Mouse (Mus musculus) neural tube, embryonic 11.5 days (tissue): Measurements from ENCODE around the gene Olfr574. TPM values are rescaled to one million over a fixed set of nuclear protein-coding genes. Genes with fewer than 3 reads are reported as not detected.

ENCODE experiments used
- ATAC-seq: fragments of 200-750 bp; cut with Nextera tagmentation; 2 replicates; pipeline ENCODE4 v1.8.0; 2017; ENCODE audit warnings: moderate number of reproducible peaks, mild to moderate bottlenecking, moderate TSS enrichment, moderate library complexity; ENCODE audit not compliant: insufficient read depth, low FRiP score, low TSS enrichment
- DNase-seq: peaks from one replicate; pipeline ENCODE4 v3.0.0-alpha.2; 2015; ENCODE audit warnings: low spot score
- H3K27ac ChIP-seq: fragments of 300-500 bp; sonication (generic); 2 replicates; pipeline ENCODE4 v1.5.1; 2014; ENCODE audit warnings: low read depth, mild to moderate bottlenecking, low read length
- H3K27me3 ChIP-seq: fragments of 300-500 bp; sonication (generic); 2 replicates; pipeline ENCODE4 v1.6.1; 2014; ENCODE audit warnings: mild to moderate bottlenecking, low read length, mixed read lengths; ENCODE audit not compliant: control insufficient read depth, insufficient read depth
- H3K36me3 ChIP-seq: fragments of 300-500 bp; sonication (generic); 2 replicates; pipeline ENCODE4 v1.6.1; 2014; ENCODE audit warnings: mild to moderate bottlenecking, low read length, moderate library complexity, mixed read lengths; ENCODE audit not compliant: control insufficient read depth, insufficient read depth
- H3K4me1 ChIP-seq: fragments of 300-500 bp; sonication (generic); 2 replicates; pipeline ENCODE4 v1.6.1; 2014; ENCODE audit warnings: low read length, mixed read lengths; ENCODE audit not compliant: control insufficient read depth, insufficient read depth
- H3K4me2 ChIP-seq: fragments of 300-500 bp; sonication (generic); 2 replicates; pipeline ENCODE4 v1.6.1; 2014; ENCODE audit warnings: low read depth, mild to moderate bottlenecking, moderate library complexity
- H3K4me3 ChIP-seq: fragments of 300-500 bp; sonication (generic); 2 replicates; pipeline ENCODE4 v1.5.1; 2014; ENCODE audit warnings: low read depth, low read length
- H3K9ac ChIP-seq: fragments of 300-500 bp; sonication (generic); 2 replicates; pipeline ENCODE4 v1.6.1; 2014; ENCODE audit warnings: mild to moderate bottlenecking, low read length
- H3K9me3 ChIP-seq: fragments of 300-500 bp; sonication (generic); 2 replicates; pipeline ENCODE4 v1.6.1; 2016; ENCODE audit warnings: low read length; ENCODE audit not compliant: control insufficient read depth
- WGBS: fragments of 180-500 bp; shearing (Covaris S2); extraction: QIAGEN DNeasy Blood & Tissue Kit; methylation state at CpG from one replicate; pipeline ENCODE4 v1.1.7; 2014; 5-methylcytosine and 5-hydroxymethylcytosine counted together
- polyA plus RNA-seq: library from polyadenylated mRNA; unstranded; fragments of >200 nt; fragmentation: Nextera tagmentation; extraction: Ambion mirVana; gene quantifications from 2 replicates; pipeline ENCODE4 v1.2.1, GENCODE M21; 2014

The Olfr574 gene
- polyA plus RNA-seq, 1 experiment from 2014 or later, result not detected

DNA sequence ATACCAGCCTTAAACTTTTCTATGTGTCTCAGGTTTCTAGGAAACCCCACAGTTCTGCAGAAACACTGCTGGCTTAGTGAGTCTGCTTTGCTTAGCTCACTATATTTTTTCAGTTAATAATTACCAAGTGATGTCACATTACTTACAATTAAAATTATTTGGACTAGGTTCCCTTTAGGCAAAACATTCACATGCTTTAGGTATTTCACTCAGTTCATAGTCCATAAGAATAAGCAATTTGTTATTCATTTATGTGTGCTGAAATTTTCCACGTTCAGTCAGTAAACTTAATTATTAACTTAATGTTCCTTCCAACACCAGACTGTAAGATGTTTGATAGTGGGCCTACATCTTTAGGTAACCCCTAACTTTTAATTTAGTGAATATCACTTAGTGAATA lies 2.5 kb downstream of the Olfr574 start:
- Histone ChIP-seq H3K36me3 (no peaks in the 10 kb centered on the region), H3K4me2 (no peak overlapping the region), H3K4me1 (no peaks in the 10 kb centered on the region), H3K9me3 (no peaks in the 10 kb centered on the region), H3K9ac (no peak overlapping the region), H3K4me3 (no peak overlapping the region), H3K27ac (no peak overlapping the region), H3K27me3 (no peaks in the 10 kb centered on the region)
- no peak for ATAC-seq
- 68% methylated on average over 1 of the region's 1 CpGs for WGBS
- DNase-seq, result no peak

DNA sequence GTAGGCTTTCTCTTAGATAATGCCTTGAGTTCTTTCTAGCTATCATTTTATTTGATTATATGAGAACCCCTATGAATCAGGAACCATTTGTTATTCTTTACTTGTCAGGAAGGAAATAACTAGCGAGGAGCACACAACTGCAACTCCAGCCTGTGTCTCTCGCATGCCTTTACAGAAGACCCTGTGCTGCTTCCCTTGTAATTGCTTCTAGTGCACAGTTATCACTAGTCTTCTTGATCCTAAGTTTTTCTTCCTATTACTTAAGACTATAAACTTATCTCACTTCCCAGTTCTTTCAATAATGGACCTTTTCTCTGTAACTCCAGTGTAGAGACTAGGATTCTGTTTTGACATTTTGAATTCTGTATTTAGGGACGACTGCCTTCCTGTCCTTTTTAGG lies 9.9 kb downstream of the Olfr574 start:
- H3K9ac ChIP-seq, result no peak overlapping the region

DNA sequence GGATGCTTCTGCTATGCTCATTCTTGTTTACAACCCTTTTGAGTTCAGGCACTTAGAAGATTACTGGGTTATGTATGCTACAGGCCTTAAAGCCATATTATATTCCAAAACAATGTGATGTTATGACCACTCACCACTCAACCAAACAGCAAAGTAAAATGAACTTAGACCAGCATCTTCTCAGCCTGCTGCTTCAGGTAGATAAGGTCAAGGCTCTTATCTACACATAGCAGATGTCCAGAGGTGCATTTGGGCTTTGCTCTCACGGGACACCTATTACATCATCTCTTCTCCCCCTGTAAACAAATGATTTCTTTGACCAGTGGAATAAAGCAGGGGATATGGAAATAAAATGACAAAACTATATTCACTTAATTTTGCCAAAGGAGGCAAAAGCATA lies 10.3 kb downstream of the Olfr574 start, which contains the start of gene Olfr575:
Gene Olfr575, minus strand, starts transcription at position 183 of the 400 bp plus-strand sequence.
- Histone ChIP-seq H3K36me3 (no peaks in the 10 kb centered on the region), H3K27ac (no peak within 1 kb of the TSS), H3K4me1 (no peaks in the 10 kb centered on the region), H3K9me3 (no peaks in the 10 kb centered on the region), H3K4me3 (no peak within 1 kb of the TSS), H3K27me3 (no peaks in the 10 kb centered on the region), H3K9ac (no peak within 1 kb of the TSS), H3K4me2 (no peak within 1 kb of the TSS)
- ATAC-seq (no peak), DNase-seq (no peak)
- 76% methylated on average over 1 of the region's 1 CpGs for WGBS

More for the DNA sequence above, 9.9 kb downstream of the Olfr574 start:
- Histone ChIP-seq H3K27ac (no peak overlapping the region), H3K9me3 (no peaks in the 10 kb centered on the region), H3K27me3 (no peaks in the 10 kb centered on the region), H3K36me3 (no peaks in the 10 kb centered on the region), H3K4me2 (no peak overlapping the region), H3K4me1 (no peaks in the 10 kb centered on the region), H3K4me3 (no peak overlapping the region)
- WGBS, result 81% methylated on average over 3 of the region's 3 CpGs
- ATAC-seq (no peak), DNase-seq (no peak)

DNA sequence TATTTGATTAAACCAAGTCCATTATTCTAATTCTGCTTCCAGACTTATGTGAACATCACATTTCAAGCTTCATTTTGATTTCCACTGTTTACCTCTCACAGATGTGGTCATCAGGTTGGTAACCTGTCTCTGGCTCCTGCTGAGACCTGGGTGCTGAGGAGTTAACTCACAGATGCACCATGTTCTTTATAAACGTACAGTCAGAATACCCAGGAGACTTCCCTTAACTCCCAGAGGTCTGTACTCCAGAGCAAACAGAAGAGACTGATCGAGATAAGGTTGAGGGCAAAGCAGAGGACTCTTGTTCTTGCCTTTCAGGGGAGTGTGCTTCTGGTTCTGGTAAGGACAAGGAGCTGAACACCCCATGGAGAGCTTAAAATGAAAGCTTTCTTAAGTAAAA lies 14.1 kb downstream of the Olfr574 start, which contains the start of gene Olfr576:
Gene Olfr576, plus strand, starts transcription at position 301 of the 400 bp plus-strand sequence.
- Histone ChIP-seq H3K27me3 (no peaks in the 10 kb centered on the region), H3K36me3 (no peaks in the 10 kb centered on the region), H3K4me2 (no peak within 1 kb of the TSS), H3K9ac (no peak within 1 kb of the TSS), H3K4me1 (no peaks in the 10 kb centered on the region), H3K27ac (no peak within 1 kb of the TSS), H3K9me3 (no peaks in the 10 kb centered on the region), H3K4me3 (no peak within 1 kb of the TSS)
- ATAC-seq, result no peak
- 49% methylated on average over 2 of the region's 2 CpGs for WGBS
- no peak for DNase-seq

DNA sequence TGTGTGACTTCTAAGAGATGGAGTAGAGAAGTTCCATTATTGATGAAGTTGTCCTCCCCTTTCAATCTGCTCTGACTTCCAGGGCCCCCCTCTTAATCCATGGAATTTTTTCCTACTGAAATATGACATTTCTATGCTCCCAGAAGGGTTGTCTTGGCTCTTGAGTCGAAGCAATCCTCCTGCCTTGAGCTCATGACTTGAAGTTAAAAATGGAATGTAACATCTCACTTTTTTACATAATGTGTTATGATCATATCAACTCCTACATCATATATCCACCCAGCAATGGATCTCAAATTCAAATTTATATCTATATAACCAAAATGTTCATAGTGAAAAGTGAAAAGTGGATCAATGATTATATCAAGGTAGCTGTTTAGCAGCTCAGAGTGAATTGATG lies 26.1 kb downstream of the Olfr574 start:
- DNase-seq (no peak), ATAC-seq (no peak)
- H3K27me3 ChIP-seq, result no peaks in the 10 kb centered on the region
- no peak overlapping the region for H3K4me2 ChIP-seq
- H3K36me3 ChIP-seq, result no peaks in the 10 kb centered on the region
- 47% methylated on average over 1 of the region's 1 CpGs for WGBS
- no peaks in the 10 kb centered on the region for H3K9me3 ChIP-seq
- H3K4me1 ChIP-seq, result no peaks in the 10 kb centered on the region
- H3K9ac ChIP-seq, result no peak overlapping the region
- no peak overlapping the region for H3K27ac ChIP-seq
- no peak overlapping the region for H3K4me3 ChIP-seq

DNA sequence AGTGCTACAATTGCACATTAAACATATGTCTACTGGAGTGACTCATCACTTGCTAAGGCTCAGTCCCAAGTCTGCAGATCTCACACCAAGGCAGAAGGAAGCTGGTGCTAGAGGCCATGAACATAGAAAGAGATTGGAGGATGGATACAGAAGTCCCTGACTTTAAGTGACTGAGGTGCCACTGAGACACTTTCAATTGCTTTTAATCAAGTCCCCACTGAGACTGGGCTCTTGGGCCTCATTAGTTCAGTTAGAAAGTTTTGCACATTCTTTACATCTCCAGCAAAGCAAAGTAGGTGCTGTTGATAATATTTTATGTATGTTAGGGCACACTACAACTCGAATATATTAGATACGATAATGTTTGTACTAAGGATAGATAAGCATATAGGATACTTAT lies 27.6 kb downstream of the Olfr574 start, which contains the start of gene Olfr577:
Gene Olfr577, minus strand, starts transcription at position 101 of the 400 bp plus-strand sequence.
- H3K4me1 ChIP-seq, result no peaks in the 10 kb centered on the region
- no peak for ATAC-seq
- H3K27ac ChIP-seq, result no peak within 1 kb of the TSS
- no peaks in the 10 kb centered on the region for H3K27me3 ChIP-seq
- H3K4me3 ChIP-seq, result no peak within 1 kb of the TSS
- H3K9ac ChIP-seq, result no peak within 1 kb of the TSS
- H3K9me3 ChIP-seq, result no peaks in the 10 kb centered on the region
- WGBS, result 87% methylated on average over 2 of the region's 2 CpGs
- no peaks in the 10 kb centered on the region for H3K36me3 ChIP-seq
- no peak for DNase-seq
- no peak within 1 kb of the TSS for H3K4me2 ChIP-seq

DNA sequence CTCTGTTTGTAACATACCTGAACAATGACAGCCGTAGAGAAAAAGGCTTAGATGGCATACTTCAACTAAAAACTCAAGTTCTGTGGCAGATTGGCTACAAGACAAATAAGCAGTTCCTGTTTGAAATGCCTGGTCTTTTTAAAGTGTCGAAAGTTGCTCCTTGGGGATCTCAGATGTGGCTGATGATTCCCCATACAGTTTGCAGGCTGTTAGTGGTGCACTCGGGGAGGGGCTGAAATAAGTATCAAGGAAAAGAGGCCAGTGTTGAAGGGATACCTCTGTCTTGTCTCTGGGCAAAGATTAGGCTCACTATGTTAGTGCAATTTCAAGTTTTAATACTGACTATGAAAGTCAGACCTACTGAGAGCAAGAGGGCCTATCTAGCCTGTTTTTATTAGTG lies 41.0 kb downstream of the Olfr574 start, which contains the start of gene Olfr578:
Gene Olfr578, minus strand, starts transcription at position 101 of the 400 bp plus-strand sequence.
- no peak within 1 kb of the TSS for H3K9ac ChIP-seq
- no peaks in the 10 kb centered on the region for H3K27me3 ChIP-seq
- H3K4me3 ChIP-seq, result no peak within 1 kb of the TSS
- DNase-seq (no peak), ATAC-seq (no peak)
- WGBS, result 76% methylated on average over 3 of the region's 3 CpGs
- no peak within 1 kb of the TSS for H3K4me2 ChIP-seq
- H3K27ac ChIP-seq, result no peak within 1 kb of the TSS
- H3K9me3 ChIP-seq, result no peaks in the 10 kb centered on the region
- H3K36me3 ChIP-seq, result no peaks in the 10 kb centered on the region
- no peaks in the 10 kb centered on the region for H3K4me1 ChIP-seq

Other genes starting within 250 kb of the Olfr574 start
- gene Olfr558, start 246.3 kb upstream of the Olfr574 start, polyA plus RNA-seq, result 0.53 and 0.55 TPM in 2 replicates
- gene Olfr33, start 229.4 kb upstream of the Olfr574 start, polyA plus RNA-seq, result not detected in 2 replicates
- not detected in 2 replicates for gene Olfr559, start 221.0 kb upstream of the Olfr574 start, polyA plus RNA-seq
- not detected in 2 replicates for gene Olfr560, start 189.1 kb upstream of the Olfr574 start, polyA plus RNA-seq
- not detected in 2 replicates for gene Olfr78, start 189.0 kb upstream of the Olfr574 start, polyA plus RNA-seq
- not detected in 2 replicates for gene Olfr561, start 177.2 kb upstream of the Olfr574 start, polyA plus RNA-seq
- gene Olfr564, start 145.0 kb upstream of the Olfr574 start, polyA plus RNA-seq, result not detected in 2 replicates
- gene Olfr566, start 89.7 kb upstream of the Olfr574 start, polyA plus RNA-seq, result not detected in 2 replicates
- gene Olfr568, start 71.3 kb upstream of the Olfr574 start, polyA plus RNA-seq, result not detected in 2 replicates
- gene Olfr569, start 57.6 kb upstream of the Olfr574 start, polyA plus RNA-seq, result not detected in 2 replicates
- not detected in 2 replicates for gene Olfr570, start 53.9 kb upstream of the Olfr574 start, polyA plus RNA-seq
- gene Olfr571, start 30.9 kb upstream of the Olfr574 start, polyA plus RNA-seq, result not detected in 2 replicates
- gene Olfr572, start 24.1 kb upstream of the Olfr574 start, polyA plus RNA-seq, result not detected in 2 replicates
- not detected in 2 replicates for gene Olfr573-ps1, start 5.9 kb upstream of the Olfr574 start, polyA plus RNA-seq
- gene Olfr575, start 10.3 kb downstream of the Olfr574 start, polyA plus RNA-seq, result not detected in 2 replicates
- gene Olfr576, start 14.2 kb downstream of the Olfr574 start, polyA plus RNA-seq, result not detected in 2 replicates
- gene Olfr577, start 27.5 kb downstream of the Olfr574 start, polyA plus RNA-seq, result not detected in 2 replicates
- not detected in 2 replicates for gene Olfr578, start 40.9 kb downstream of the Olfr574 start, polyA plus RNA-seq
- gene Olfr582, start 89.6 kb downstream of the Olfr574 start, polyA plus RNA-seq, result not detected in 2 replicates
- not detected in 2 replicates for gene Olfr583, start 102.8 kb downstream of the Olfr574 start, polyA plus RNA-seq
- not detected in 2 replicates for gene Olfr584, start 133.4 kb downstream of the Olfr574 start, polyA plus RNA-seq
- not detected in 2 replicates for gene Olfr585, start 149.3 kb downstream of the Olfr574 start, polyA plus RNA-seq
- gene Olfr586, start 177.2 kb downstream of the Olfr574 start, polyA plus RNA-seq, result not detected in 2 replicates
- gene Olfr588-ps1, start 192.4 kb downstream of the Olfr574 start, polyA plus RNA-seq, result not detected in 2 replicates
- not detected in 2 replicates for gene Olfr589, start 207.9 kb downstream of the Olfr574 start, polyA plus RNA-seq
- not detected in 2 replicates for gene Olfr591, start 229.9 kb downstream of the Olfr574 start, polyA plus RNA-seq
- gene Olfr592, start 236.3 kb downstream of the Olfr574 start, polyA plus RNA-seq, result not detected in 2 replicates